ENCODE assay signal across 12 mouse cellular contexts in the genomic region with DNA sequence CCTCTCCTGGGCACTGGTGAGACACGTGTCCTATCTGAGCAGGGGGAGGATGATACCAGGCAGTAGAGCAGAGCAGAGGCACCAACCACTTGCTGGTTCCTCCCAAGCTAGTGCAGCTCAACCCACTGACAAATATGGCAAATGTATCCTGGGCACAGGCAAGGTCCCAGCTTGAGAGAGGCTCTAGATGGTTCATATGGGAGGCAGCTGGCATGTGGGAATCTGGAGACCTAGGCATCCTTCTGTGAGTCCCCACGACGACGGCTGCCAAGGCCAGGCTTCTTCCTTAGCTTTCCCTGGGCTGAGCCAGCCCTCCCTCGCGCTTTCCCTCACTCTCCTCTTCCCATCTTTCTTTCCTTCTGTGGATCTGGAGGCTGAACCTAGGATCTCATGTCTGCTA.
"Had no signal": no experiment of that assay in that cellular context is flagged by ENCODE, and none has a peak within 500 bp of the region (broad histone marks: within the 10 kb centered on the region; RNA-seq: fewer than 3 reads in every experiment).

No protein-coding gene starts in this region.

- H3K9me3 ChIP-seq: limb, embryonic 13.5 days; midbrain, embryonic 10.5 days; neural tube, embryonic 12.5 days had no signal

- H3K27me3 ChIP-seq: limb, embryonic 13.5 days; neural tube, embryonic 12.5 days had no signal

- H3K4me2 ChIP-seq: limb, embryonic 13.5 days; neural tube, embryonic 12.5 days had no signal

- H3K27ac ChIP-seq: limb, embryonic 13.5 days; liver, embryonic 14.5 days; midbrain, embryonic 10.5 days; neural tube, embryonic 12.5 days had no signal

- DNase-seq: kidney, adult 18-20 months; kidney, postnatal 10 days; left cerebral cortex, postnatal 4 days; lung, adult 18-20 months; midbrain, embryonic 14.5 days; right cerebral cortex, postnatal 4 days; spleen, adult 18-20 months; thymus, postnatal 36 days had no signal

- H3K9ac ChIP-seq: limb, embryonic 13.5 days; liver, embryonic 14.5 days; neural tube, embryonic 12.5 days had no signal

- H3K4me3 ChIP-seq: limb, embryonic 13.5 days; midbrain, embryonic 10.5 days; neural tube, embryonic 12.5 days had no signal
